Mouse (Mus musculus) heart, postnatal 4 days (tissue): Measurements from ENCODE around the gene Amotl2. TPM values are rescaled to one million over a fixed set of nuclear protein-coding genes. Genes with fewer than 3 reads are reported as not detected.

Source experiments
- DNase-seq: peaks from one replicate; pipeline ENCODE4 v3.0.0; 2021
- total RNA-seq, 2 experiments: library from RNA; stranded (reverse); gene quantifications; 2 replicates each; pipeline ENCODE4 v1.2.3; 2021

Gene Amotl2
- total RNA-seq: 10 to 100 TPM; 90.0 to 91.6 TPM

DNA sequence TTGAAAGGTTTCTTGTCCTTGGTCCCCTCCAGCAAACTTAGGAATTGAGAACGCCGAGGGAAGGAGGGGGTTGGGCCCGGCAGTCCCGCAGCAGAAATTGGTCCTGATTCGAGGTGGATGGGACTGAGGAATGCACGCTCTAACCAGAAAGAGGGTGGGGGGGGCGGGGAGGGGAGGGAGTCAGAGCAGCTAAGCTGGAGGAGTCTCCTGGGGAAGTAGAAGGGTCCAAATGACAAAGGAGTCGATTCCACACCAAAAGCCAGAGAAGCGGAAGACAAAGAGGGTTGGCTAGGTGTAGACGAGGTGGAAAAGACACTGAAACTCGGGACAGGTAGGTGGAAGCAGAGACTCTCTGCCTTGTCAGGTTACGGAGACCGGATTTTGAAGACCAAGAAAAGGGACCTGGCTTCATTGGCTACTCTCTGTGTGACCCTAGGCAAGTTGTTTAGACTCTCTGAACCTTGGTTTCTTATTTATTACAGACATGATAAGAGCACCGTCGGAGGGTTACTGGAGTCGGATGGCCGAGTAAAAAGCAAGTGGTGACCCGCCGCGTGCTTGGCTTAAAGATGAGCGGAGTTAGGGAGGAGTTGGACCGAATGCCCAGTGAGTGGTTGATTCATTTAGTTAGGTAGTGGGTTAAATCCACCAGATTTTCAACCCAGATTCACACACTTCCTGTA lies at the start of gene Amotl2:
Gene Amotl2 (plus strand): TSS at position 192 of the 683 bp plus-strand sequence.
- DNase-seq: no peak

DNA sequence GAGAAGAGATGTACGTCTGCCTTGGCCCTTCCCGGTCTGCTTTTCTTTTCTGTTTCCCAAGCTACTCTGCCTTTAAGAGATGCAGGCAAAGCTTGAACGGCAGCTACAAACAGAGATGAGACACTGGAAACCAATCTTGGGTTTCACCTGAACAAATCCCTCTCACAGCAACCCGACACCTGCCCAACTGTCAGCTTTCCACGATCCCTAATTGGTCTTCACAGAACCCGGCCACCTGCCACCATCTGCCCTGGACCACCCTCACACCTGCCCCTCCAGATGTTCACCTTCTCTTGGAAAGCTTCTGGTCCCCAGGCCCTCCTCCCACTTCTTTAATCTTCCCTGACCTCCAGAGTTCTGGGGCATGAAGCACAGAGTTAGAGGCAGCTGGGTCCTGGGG lies 48.4 kb upstream of the Amotl2 start:
- no peak for DNase-seq

DNA sequence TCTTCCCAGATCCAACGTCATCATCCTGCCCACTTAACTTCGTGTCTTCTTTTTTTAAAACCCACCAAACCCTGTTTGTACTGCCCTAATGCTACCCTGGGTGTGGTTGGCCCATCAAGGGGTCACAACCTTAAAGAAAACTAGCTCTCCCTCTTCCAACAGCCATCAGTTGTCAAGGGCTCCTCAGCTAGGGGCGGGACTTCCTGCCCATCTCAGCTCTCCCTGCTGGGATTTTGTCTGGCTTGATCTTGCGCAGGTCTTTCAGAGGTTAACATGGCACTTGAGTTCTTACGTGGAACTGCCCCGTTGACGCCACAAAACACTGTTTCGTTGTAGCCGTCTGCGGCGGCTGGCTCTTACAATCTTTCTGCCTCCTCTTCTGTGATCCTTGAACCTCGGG lies 47.6 kb upstream of the Amotl2 start:
- DNase-seq: no peak

DNA sequence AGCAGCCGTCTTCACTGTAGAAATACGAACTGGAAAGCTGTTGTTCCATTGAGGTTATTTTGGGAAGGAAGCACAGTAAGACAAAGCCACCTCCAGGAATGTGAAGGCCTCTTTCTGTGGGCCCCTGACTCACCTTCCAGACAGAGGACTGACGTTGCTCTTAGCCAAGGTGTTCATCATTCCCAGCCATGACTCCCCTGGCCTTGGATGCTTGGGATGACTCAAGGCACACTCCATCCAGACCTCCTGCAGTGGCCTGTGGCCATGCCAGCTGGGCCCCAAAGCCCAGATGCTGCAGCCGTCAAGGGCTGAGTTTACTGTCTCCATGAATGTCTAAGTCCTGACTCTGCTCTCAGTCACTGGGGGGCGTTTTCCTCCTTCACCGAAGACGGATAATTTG lies 43.1 kb upstream of the Amotl2 start:
- DNase-seq: no peak

DNA sequence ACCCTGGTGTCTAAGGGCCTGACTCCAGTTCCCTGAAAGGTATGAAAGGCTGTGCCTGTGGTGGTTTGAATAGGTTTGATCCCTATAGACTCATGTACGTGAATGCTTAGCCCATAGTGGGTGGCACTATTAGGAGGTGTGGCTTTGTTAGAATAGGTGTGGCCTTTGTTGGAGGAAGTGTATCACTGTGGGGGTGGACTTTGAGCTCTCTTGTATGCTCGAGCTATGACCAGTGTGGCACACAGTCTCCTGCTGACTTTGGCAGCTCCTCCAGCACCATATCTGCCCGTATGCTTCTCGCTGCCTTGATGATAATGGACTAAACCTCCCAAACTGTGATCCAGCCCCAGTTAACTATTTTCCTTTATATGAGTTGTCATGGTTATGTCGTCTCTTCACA lies 40.5 kb upstream of the Amotl2 start:
- DNase-seq: no peak

DNA sequence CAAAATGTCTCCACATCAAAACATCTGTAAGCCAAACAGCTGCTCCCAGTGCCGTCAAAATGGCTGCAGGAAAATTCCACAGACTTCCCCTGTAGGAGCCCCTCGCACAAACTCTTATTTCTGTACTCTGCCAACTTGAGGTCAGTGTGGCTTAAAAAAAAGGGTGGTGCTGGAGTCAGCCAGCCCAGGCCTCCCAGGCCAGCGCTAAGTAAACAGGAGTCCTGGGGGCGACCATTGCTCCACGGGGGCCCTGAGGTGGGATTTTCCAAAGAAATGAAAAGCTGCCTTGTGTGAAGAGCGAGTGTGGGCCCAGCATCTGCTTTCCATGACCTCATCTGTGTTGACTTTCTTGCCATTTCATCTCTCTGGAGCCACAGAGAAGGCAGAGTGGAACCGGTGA lies 35.0 kb upstream of the Amotl2 start:
- DNase-seq: no peak

DNA sequence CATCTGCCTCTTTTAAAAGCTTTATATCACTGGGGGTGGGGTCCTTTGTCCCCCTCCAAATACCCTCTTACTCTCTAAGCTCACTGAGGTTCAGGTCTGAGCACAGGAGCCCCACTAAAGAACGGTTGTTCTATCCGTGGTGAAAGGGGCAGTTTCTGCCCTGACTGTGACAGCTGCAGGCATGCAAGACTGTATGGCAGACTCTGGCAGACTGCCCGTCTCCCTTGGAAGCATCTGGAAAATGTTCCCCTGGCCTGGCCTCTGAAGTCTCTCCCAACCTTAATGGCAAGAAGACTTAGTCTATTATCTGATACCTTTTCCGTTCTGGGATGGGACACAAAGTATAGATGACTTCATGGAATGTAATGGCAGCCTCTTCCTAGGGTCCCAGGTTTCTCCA lies 28.5 kb upstream of the Amotl2 start:
- peak; percentile 76 for DNase-seq

DNA sequence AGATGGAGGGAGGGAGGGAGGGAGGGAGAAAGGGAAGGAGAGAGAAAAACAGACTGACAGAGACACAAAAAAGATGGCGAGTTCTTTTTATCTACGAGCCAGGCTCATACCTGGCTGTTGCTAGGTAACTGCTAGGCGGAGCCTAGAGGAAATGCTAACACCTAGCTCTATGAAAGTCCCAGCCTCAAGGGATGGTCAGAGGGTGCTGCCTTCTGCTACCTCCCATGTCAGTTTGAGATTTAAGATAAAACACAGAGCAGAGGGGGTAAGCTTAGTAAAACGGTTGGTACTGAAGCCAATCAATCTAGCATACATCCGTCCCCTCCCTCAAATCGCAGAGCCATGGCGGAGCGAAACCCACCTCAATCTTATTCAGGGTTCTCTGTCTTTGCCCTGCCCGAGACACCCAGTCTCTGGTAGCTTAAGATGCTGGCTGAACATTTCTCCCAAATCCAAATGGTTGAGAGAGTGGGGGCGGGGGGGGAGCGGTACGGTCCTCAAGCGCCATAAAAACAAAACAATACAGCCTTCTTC lies 27.0 kb upstream of the Amotl2 start:
- DNase-seq: no peak

DNA sequence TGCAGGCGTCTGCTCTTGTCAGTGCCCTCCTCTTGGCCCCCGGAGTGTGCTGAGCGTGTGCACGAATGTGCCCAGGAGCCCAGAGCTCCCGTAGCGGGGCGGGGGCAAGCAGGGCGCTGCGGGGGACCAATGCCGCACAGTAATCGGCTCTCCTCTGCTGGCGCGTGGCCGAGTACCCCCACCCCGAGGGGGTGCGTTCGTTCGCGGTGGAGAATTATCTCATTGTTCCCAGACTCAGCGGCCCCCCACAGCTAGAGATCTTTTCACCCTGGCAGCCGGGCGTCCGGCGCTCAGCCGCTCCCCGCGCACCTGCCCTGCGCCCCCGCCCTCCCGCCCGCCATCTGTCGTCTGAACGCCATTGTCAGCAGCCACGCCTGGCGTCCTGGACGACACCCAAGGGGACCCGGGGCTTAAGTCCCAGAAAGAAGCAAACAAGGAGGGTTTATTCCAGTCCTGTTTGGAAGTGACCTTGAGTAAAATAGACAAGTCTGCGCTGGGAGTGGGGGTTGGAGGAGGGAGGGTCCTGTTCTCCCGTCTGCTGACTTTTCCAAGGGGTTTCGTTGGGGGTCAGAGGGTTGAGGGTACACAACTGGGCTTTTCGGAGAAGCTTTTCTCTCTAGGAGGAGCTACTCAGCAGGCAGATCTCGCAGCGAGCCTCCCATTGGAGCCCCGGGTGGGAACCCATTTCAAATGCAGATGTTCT lies 26.4 kb upstream of the Amotl2 start:
- DNase-seq: peak; percentile 59

DNA sequence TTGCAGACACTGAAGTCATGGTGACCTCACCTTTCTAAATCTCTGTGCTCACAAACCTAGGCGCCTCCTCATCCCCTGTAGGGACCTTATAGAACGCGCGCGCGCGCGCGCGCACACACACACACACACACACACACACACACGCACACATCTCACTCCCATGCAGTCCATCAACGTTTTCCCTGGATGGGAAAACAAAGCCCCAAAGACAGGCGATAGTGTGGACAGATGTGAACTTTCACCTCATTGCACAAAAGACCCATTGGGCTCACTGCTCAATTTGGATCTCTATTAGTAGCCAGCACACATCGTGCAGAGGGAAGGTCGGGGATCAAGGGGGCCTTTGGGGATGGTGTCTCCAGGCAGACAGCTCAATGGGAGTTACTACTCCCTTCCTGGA lies 25.6 kb upstream of the Amotl2 start:
- peak; percentile 31 for DNase-seq

DNA sequence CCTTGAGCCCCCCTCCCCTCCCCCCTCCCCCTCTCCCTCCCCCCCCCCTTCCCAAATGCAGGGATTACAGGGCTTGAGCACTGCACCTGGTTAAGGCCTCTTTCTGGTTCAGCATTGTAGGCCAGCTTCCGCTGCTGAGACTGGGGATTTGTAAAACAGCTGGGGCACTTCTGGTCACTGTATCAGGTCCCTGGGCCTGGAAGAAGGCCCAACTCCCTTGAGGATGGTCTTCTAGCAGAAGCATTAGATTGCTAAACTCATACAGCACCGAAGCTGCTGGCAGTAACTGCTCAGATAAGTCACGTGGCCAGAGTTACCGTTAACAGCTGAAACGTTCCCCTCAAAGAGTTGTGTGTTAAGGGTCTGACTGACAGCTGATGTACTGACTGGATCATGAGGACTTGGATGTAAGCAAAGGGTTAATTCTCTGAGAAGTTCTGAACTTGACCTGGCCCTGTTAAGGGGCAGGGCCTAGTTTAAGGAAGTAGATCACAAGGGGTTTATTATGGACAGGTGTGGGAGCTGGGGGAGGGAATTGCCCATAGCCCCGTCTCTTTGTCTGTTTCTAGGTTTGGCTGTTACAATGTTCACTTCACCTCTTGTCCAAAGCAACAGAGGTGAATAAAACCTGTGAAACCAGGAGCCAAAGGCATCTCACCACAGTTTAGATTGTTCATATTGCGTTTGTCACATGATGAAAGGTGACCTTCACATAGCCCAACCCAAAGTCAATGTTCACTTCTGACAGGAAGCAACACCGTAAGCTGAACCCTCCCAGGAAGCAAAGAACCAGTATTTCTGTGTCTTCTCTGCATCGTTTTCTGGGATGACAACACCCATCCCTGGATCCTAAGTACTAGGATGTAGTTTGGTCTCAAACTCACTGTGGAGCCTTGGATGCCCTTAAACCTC lies 23.7 kb upstream of the Amotl2 start:
- DNase-seq: peak; percentile 62

DNA sequence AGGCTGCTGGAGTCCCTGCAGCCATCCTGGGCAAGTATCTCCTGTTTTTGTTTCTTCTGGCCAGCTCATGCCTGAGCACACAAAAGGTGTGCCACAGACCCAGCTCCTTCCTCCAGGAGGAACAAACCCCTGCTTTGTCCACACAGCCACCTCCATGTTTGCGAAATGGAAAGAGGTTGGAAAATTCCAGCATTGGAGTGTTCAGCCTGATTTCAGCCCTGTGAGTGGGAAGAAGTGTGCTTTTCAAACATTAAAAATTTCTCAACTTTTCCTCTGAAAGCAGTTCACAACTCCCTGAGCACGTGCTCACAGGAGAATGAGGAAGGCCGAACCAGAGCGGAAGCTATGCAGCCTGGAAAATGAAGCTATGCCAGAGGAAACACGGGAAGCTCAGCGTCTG lies 15.4 kb upstream of the Amotl2 start:
- no peak for DNase-seq

DNA sequence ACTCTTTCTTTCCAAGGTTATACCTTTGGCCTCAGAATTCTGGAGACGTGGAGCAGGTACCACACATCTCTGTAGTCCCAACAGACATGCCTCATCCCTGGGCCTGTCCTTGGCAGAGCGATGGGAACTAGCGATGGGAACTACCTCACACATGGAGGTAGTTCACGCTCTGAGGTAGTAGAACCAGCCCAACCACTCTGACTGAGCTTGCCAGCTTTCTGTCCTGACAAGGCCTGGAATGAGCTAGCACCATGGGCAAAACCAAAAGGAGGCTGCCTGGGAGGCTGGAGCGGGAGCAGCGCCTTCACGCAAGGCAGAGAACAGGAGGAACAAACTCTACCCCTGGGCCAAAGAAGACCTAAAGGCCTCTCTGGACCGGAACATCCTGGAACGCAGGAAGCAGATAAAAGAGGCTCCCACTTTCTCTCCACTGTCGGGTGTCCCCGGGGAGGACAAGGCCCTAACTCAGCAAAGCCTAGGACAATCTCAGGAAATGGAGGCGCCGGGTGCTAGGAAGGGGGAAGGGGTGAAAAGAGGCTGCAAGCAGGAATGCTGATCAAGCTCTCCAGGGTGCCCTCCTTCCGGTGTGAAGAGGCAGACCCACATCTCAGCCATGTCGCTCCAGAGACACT lies 6.9 kb upstream of the Amotl2 start:
- DNase-seq: no peak

DNA sequence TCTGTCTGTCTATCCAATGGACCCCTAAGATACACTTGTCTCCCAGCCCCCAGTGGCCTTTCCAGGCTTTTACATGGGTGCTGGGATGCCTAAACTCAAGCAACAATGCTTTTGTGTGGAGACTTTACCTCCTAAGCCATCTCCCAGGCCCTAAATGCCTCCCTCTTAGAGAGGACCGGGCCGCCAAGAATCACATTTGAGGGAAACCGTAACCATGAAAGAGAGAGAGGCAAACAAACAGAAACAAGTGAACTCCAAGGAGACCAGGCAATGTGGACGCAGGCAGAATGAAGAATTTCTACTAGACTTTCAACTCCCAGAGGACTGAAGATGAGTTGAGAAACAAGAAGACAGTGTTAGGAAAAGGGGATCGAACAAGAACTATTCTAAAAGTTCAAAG lies 6.0 kb upstream of the Amotl2 start:
- DNase-seq: no peak

DNA sequence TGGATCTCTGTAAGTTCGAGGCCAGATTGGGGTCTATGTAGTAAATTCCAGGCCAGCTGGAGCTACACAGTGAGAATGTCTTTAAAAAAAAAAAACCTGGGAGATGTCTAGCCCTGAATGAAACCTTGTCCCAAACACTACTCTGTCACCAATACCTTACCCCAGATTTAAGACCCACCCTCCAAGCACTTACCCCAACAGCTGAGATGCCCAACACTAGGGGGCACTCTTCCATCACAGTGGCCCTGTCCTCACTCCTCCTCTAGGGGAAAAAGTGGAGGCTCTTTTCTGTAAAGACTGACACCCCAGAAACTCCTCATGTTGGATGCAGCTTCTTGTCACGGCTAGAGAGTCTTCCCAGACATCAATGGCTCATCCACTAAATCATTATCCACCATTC lies 2.7 kb upstream of the Amotl2 start:
- peak; percentile 68 for DNase-seq

DNA sequence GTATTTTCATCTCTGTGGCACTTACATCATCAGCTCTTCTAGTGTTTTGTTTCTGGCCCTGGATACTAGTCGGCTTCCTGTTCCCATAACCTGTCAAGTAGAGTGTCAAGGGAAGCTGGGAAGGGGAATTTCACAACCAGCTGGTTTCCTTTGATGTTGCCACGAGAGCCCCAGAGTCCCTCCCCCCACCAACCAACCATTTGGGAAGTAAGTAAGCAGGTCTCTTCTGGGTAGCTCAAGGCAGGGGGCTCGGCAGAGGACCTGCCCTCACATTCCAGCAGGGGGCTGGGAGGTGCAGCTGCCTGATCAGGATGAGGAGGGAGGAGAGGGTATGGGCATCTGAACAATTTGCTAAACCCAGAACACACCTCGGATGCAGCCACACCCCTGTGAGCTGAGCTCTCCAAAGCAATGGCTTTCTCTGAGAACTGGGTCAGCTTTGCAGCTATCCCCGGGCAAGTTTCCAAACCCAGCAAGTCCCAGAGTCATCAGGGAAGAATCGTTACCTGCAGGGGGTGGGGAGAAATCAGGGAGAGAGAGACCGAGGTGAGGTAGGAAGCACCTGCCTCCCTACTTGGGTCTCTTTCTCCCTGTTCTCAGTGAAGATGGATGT lies 1.5 kb upstream of the Amotl2 start:
- peak; percentile 25 for DNase-seq

DNA sequence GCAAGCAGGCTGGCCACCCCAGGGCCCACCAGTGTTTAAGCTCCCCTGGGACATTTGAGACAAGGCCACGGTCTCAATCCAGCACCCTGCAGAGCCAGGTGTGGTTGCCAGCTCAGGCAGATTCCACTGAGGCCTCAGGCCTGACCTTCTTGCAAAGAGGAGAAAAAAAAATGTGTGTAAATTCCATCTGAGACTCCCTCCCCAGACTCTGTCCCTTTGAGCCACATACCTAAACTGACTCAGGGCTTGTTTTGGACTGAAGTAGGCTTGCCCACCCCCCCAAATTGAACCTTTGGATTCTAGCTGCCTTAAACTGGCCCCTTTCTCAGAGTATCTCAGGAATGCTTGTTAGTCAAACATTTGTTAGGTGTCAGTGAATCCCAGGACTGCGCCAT lies 969 bp upstream of the Amotl2 start:
- no peak for DNase-seq

DNA sequence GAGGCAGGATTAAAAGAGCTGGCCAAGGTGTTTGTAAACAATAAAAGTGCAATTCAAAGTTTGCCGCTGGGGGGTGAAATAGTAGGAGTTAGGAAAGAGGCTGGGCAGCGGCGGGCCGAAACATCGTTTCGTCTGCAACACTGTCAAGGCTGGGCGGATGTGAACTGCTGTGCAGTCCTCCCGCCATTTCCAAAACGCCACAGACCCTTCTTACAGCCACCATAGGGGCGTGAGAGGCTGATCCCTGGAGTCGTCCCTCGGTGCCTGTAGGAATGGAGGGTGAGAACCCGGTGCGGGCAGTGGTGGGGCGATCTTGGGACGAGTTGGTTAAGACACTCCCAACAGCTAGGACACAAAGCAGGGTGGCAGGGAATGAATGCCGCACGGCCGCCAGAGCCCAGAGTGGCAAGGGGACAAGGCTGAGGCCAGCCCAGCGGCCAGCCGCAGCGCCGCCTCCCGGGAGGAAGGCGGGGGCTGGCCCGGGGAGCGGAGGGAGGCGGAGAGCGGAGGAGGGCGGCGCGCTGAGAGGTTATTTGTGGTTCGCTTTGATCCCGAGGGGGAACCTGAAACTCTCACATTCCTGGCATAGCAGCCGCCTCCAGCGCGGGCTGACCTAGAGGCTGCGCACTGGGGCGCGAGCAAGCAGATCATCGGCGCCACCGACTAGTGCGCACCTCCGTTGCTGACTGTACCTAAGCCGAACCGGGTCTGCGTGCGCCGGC lies 853 bp downstream of the Amotl2 start:
- peak; percentile 94 for DNase-seq

DNA sequence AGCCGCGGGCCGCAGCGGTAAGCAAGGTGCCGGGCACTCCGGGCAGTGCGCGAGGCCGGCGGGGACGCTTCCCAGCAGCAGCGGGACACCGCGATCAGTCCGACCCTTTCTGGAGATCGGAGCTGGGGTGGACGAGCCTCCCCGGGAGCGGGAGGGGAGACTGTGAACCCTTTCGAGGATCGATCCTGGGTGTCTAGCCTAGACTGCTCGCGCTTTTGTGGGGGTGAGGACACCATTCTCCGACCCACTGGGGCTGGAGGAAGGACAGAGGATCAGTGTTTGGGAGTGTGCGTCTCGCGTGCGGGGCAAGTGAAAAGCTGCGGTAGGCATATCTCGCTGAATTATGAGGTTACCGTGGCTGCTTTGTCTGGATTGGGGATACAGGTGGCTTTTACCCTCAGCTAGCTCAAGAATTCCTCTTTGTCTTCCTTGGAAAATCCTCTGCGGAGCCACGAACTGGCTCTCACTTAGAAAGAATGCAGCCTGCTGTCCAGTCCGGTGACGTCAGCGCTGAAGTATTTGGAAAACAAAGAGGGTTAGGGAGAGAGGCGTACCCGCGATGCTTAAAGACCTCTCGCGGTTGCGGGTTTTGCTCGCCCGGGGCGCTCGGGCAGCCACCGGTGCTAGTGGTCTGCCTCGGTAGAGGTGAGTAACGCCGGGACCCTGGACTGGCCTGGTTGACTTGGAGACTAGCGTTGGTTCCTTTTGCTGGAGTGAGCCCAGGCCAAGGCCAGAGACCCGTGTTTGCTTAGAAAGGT lies 1.6 kb downstream of the Amotl2 start:
- peak; percentile 93 for DNase-seq

DNA sequence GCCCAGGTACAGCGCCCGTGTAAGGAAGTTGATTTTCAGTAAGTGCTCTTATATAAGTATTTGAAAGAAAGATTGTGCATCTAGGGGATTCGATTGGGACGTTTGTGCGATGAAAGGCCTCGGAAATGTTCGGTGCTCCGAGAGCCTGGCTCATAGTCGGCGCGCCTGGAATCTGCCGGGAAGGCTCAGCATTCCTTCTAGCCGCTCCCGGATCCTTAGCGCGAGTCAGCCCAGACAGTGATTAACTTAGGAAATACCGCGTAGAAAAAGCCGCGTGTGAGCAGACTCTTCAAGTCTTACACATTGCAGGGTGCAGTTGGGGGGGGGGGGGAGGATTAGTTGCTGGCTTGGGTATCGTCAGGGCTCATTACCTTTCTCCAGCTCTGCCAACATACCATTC lies 2.2 kb downstream of the Amotl2 start:
- peak; percentile 53 for DNase-seq

DNA sequence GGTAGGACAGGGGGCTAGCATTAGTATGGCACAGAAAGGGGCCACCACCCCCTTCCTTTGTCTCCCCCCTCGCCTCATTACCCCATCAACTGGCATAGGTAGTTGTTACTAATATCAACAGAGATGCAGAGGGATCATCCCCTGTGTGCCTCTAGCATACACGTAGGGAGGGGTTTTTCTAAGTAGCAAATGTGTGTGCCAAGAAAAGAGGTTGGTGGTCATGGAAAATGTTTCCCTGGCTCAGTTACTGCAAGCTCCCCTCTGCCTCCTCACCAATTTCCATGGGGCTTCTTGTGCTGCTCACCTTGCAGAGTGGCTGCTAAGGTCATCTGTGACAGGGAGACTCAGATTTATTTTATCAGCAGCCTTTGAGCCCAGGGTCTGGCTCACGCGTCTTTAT lies 2.6 kb downstream of the Amotl2 start:
- no peak for DNase-seq
